Mouse (Mus musculus) megakaryocyte-erythroid progenitor cell, adult 5-6 weeks (primary cell): ENCODE results near the gene Pam. TPM values are rescaled to one million over a fixed set of nuclear protein-coding genes. Genes with fewer than 3 reads are reported as not detected.
A peak's percentile ranks its signal among the peaks of the same experiment; 100 is the strongest.

Experiments used
- ATAC-seq: replicated peaks from 2 replicates; pipeline ENCODE4 v1.8.0; 2016; ENCODE audit warnings: mild to moderate bottlenecking, inconsistent platforms; ENCODE audit not compliant: severe bottlenecking, poor library complexity, low FRiP score, low TSS enrichment
- total RNA-seq, 2 experiments: library from RNA; stranded (forward) in 1 of 2; stranded (reverse) in 1 of 2; fragments of 200-1000, 215-1000 nt in 1 of 2; fragments of >200 nt in 1 of 2; fragmentation: Nextera tagmentation in 1 of 2; gene quantifications; 2 replicates each; pipeline ENCODE4 v1.2.3; 2014 to 2017

Pam gene
- total RNA-seq (2014; fragmentation: Nextera tagmentation): 6.1 and 11.5 TPM in 2 replicates
- total RNA-seq (2017): 19.7 and 22.3 TPM in 2 replicates

DNA sequence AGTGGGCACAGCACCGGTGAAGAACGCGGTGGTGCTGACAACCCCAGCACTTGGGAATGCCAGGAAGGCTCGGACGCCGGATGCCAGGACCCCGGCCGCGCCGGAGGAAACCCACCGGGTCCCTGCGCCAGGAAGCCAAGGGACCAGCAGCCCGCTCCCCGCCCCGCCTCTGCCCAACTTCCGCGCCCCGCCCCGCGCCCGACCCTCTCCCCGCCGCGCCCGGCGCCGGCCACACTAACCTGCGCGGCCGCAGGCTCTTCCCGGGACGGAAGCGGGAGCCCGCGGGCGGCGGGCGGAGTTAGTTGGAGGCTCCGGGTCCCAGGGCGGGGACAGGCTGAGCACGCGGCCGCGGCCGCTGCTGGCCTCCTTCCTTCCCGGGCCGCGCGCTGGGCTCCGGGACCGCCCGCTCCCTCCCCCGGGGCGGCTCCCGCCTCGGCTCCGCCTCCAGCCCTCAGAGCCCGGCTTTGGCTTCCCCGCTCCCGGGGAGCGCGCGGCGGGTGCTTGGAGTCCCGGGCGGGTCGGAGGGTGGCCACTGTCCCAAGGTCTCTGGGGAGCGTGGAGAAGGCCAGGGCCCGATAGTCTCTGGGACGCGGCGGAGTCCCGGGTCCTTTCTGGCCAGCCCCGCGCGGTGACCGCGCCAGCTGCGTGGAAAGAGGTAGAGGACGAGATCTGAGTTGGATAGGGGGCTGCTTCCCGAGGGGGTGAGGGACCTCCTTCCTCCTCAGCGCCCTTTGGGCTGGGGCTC lies at the start of gene Pam:
TSS of gene Pam (minus strand) at position 401 of the 745 bp plus-strand sequence.
- peak; percentile 93 for ATAC-seq

DNA sequence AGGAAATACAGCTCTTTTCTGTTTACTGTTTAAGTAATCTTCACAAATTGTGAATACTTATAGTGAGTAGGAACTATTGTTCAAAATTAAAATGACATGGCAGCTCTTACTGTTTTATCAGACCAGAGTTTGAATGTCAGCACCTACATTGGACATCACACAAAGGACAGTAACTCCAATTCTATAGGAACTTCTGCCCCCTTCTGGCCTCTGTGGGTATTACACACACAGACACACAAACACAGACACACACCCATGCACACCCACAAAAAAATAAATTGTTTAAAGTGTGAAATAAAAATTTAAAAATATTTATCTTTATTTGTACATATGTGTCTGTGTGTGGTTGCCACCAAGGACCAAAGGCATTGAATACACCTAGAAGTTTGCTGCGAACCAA lies 49.4 kb upstream of the Pam start:
- no peak for ATAC-seq

DNA sequence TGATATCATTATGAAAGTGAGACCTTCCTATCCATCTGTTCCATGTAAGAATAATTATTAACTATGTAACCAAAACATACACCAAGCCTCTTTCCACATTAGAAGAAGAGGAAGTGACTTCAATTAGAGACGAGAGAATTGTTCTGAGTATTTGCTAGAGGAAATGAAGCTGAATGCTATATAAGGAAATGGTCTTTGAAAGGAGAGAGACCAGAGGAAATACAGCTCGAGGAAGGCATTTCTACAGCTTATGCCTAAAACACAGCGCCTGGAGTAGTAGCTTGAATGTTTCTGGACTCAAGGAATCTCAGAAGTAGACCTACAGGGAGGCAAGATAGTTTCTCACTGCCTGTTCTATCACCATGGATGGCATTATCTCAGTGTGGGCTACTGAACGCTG lies 35.8 kb upstream of the Pam start:
- no peak for ATAC-seq

DNA sequence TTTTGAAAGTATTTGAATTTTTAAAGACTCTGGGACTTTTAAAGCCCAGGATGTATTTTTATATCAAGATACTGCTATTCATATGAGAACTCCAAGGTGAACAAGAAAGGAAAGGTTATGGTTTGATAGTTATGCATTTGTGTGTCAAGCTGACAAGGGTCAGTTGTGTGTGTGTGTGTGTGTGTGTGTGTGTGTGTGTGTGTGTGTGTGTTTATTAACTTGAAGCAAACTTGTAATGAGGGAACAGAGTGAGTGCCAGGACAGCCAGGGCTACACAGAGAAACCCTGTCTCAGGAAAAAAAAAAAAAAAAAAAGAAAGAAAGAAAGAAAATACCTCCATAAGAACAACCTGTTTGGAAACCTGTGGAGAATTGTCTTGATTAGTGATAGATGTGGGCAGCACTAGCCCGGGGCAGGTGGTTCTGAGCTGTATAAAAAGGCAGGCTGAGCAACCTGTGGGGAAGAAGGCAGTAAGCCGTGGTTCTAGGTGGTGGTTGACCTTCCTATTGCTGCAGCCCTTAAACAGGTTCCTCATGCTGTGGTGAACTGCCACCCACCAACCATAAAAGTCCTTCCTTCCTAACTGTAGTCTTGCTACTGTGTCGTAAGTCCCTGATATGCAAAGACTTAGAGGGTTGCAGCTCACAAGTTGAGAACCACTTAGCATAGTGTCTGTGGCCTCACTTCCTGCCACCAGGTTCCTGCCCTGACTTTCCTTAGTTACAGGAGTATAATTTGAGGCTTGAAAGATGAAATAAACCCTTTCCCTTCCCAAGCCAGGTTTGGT lies 34.3 kb upstream of the Pam start:
- 0 out of 2 replicates have a peak, but pooled peaks have one; percentile 33 for ATAC-seq

DNA sequence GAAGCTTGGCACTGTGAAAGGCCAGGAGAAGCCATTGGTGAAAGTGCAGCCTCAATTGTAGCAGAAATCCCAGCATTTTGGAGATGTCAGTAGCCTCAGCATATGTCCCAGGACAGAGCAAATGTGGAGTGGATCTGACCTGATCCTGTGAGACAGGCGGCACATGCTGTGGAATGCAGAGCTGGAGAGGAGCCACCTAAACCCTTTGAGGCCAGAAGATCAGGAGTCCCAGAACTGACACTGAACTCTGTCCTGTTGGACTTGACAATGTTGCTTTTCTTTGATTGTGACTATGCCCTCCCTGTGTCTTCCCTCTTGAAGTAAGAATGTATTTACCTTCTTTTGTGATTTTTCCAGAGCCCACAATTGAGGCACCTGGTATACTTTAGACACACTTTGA lies 33.7 kb upstream of the Pam start:
- no peak for ATAC-seq

DNA sequence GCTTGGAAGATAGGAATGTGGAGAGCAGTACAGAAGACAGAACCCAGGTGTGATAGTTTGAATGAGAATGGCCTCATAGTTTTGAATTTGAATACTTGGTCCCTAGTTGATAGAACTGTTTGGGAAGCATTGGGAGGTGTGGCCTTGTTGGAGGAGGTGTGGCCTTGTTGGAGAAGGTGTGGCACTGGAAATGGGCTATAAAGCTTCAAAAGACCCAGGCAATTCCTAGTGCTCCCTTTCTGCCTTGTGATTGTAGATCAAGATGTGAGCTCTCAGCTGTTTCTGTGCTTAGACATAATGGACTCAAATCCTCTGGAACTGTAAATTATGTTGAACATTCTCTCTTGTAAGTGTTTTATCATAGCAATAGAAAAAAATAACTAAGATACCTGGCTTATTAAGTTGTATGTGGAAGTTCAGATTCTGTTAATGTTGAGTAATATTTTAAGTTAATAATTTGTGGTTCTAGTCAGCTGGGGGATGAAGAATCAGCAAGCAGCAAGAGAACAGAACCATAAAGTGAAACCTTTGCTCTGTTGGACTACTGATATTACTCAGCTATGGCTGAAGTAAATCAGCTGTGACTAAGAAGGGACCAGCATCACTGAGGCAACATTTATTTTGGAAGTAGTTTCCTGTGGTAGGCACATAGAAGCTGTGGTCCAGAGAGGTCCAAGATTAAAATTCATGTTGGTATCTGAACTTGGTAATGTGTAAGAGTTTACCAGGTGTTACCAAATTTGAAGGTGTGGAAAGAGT lies 33.1 kb upstream of the Pam start:
- no peak for ATAC-seq

DNA sequence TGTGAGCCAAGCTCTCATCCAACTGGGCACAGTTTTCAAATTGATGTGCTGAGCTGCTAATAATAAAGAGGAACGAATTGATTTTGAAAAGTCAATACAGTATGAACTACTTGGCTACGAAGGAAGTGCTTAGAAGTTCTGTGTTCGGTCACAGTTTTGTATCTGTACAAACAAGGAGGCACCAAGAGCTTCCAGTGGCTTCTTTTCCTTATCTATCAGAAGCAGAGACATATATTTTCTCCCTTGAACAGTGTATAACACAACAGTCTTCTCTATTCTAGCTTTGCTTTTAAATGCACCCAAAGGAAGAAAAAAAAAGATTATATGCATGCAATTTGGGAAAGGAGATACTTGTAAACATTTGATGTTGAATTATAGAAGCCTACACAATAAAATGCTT lies 30.8 kb upstream of the Pam start:
- ATAC-seq: peak; percentile 89

DNA sequence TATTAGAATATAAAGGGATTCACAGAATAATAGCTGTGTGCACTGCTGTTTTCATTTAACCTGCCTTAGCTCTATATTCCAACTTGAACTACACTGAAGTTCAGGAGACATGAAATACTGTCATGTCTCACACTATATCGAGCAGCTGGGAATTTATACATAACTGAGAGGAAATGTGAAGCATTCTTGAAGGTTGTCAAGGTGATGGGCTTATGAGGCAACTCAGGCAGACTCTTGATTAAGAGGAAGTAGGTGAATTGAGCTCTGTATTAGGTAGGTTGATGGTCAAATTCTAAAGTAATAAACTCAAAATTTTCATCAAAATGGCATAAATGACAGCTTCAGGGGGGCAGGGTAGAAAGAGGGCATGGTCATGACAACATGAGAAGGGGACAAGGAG lies 29.3 kb upstream of the Pam start:
- ATAC-seq: no peak

DNA sequence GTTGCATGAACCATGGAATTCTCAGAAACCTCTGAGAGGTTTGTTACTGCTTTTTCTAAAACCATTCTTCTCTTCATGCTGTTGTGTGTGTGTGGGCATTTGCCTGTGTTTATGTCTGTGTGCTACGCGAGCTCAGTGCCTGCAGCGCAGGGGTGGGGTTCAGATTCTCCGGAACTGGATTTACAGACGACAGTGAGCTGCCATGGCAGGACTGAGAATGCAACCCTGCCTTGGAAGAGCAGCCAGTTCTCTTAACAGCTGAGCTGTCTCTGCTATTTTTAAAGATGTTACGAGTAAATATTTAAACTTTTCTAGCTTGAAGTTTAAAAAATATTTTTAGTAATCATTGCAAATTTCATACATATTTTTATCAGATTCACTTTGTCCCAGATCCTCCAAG lies 24.1 kb upstream of the Pam start:
- no peak for ATAC-seq

DNA sequence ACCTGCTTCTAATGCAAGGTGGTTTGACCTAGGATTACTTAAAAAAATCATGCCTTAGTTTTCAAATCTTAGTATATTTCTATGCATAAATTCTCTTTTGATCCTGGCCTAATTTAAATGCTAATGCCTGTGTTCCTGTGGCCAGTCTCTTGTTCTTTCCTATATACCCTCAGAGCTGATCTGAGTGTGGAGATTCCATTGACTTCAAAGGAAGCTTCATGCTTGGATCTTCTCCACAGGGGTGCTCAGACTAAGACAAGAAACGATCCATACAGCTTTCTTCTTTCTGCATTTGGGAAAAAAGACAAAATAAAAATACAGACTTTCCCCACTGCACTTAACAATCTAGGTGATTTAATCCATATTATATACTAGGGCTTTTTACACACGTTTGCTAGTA lies 12.2 kb upstream of the Pam start:
- ATAC-seq: no peak

DNA sequence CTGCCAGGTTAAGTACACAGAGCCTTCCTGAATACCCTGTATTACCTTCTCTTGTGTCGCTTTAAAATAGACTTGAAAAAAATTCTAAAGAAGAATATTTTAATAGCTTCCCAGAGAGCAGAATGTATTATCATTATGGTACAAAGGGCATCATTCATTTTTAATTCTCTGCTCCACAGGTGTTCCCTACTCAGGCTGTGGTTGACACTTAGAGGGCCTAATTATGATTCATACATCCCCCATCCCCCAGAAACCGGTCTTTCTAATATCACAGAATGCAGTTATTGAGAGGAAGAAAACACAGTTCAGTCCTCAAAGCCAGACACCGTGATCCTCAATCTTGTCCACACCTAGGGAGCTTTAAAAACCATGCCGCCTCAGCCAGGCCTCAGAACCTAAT lies 4.0 kb upstream of the Pam start:
- ATAC-seq: no peak

DNA sequence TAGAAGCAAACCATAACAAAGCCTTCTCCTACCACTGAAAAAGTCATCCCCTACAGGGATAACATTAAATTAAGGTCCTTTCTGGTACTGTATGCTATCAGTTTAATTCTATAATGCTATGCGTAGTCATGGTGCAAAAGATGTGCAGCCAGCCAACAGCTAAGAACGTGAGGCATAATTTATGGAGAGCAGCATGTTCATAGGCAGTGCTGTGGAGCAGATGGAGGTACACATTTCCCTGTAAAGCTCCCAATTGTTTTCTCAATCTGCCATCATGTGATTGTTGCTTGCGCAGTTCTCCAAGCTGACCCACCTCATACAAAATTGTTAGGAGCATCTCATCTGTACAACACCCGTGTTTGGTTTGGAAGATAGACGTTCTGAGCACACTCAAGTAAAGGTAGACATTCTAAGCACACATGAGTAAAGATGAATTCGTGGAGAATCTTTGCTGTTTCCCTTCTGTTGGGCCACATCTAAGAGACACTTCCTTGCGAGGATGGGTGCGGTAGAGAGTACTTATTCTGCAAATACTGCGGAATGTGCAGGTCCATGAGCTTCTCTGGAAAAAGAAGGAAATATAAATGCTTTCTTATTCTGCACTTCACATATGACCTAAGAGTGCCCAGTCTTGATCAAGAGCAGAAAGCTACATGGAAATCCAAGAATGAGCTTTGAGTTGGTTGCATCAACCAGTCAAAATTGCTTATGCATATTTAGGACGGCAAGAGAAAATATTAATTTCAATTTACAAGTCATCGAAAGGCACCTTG lies 2.7 kb upstream of the Pam start:
- no peak for ATAC-seq

DNA sequence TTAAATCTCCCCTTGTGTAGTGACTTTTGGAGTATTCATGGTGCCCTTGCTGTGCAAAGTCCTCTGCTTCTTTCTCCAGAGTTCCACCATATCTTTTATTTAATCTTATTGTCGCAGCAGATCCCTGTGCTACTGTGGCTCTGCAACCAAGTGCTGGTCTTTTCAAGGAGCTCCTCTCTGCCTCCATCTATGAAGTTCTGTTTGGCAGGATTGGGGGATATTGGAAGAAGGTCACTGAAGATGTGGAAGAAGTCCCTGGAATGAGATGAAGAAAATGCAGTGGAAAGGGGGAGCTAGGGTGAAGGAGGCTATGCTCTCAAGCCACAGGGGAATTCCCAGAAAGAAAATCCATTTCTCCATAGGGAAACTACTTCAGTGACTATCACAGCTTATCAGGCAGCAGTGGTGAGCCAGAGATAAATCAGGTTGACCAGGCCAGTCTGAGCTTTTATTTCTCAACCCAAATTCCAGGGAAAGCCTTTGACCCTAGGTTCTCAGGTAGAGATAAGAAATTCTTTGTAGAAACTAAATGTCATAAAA lies 1.0 kb upstream of the Pam start:
- ATAC-seq: no peak

DNA sequence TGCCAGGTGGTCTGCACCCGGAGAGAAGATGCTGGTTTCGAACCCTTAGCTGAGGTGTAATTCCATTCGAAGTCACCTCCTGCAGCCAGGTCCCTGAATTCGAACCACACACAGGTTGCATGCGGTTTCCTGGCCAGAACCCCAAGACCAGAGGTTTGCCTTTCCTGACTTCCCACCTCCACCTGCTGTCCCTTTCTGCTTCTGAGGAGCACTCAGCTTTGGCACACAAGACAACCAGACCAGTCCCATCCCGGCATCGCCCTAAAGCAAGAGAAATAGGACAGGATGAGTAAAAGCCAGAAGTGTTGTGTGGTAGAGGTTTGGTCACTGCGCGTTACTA lies 515 bp upstream of the Pam start:
- ATAC-seq: peak; percentile 15

DNA sequence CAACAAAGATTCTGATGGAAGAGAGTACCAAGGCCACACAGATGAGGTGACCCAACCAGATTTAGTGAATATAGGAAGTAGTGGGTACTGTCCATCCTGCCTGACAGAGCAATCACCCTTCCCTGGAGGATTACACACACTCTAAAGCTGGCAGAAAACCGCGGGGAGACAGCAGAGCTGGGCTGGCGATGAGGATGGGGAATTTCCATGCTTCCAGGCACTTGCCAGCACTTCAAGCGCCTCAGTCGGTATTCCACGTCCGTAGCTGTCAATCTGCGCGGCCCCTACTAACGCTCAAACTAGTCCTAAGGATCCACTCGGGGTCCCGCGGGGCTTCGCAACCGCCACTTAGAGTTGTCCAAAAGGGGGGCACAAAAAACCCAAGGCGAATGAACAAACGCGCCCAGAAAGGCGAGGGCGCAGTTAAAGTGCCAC lies 618 bp downstream of the Pam start:
- ATAC-seq: peak; percentile 22; the same call in 1 of the 2 replicates

DNA sequence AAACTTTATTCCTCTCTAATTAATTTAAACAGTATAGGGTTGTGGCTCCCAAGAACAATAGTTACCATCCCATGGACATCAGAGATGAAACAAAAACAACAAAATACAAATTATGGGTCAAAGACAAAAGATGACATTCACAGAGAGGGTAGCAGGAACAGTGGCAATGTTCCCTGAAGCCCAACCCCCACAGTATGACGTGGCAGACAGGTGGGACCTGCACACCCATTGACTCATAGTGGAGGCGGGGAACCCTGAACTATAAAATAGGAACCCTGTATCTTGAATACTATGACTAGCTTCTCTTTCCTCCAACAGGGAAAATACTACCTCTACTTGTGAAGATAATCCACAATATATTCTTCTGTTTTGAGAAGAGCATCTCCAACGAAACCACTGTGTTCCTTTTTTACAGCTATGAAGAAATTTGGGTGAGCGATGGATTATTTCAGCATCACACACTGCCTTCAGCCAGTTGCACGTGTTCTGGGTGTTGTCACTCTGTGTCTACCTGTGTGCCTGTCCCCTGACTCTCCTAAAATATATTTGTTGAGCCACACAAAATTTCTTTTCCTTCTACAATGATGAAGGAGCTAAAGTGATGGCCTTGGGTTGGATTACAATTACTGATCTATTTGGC lies 6.0 kb downstream of the Pam start:
- ATAC-seq: no peak

DNA sequence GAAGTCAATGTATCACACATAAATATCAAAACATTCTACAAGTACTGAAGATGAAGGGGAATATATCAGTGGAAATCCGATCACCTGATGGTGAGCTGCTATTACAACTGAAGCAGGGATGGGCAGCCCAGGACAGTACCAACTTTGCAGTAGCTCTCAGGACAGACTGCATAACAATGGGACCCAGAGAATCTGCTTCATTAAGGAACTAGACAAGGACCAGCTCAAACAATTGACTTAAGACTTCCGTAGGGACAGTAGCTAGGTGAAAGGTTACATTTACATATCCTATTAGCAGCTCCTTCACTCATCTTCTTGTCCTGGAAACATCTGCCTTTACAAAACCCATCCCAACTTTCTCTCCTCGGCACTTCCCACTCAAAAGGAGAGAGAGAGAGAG lies 9.0 kb downstream of the Pam start:
- ATAC-seq: no peak

DNA sequence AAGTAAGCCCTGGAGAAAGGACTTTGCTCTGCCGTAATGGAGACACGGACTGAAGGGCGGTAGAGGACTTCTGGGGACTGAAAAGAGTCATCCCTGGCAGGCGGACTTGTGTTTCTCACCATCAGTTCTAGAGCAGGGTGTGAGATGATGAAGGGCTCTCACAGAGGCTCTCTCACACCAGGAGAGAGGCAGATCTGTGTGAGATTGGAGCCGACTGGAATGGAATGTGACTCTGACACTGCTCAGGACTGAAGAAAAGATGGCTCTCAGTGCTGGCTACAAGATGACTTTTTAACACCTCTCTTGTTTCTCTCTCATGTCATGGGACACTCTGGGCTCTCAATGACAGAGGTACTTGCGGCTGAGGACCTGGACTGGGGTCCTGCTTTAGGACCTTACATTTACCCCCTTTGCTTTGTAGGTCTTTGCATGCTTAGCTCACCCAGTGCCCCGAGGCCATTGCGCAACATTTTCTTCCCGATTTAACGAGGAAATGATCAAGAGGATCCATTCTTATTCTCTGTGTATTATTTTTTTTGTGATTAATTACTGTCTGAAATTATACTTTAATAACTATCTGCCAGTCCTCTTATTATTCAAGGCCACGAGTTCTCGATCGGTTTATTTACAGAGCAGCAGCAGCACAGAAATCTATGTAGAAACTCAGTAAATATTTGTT lies 10.7 kb downstream of the Pam start:
- ATAC-seq: no peak
